Comparison of ENCODE assay signal across 8 mouse cellular contexts in the genomic region with DNA sequence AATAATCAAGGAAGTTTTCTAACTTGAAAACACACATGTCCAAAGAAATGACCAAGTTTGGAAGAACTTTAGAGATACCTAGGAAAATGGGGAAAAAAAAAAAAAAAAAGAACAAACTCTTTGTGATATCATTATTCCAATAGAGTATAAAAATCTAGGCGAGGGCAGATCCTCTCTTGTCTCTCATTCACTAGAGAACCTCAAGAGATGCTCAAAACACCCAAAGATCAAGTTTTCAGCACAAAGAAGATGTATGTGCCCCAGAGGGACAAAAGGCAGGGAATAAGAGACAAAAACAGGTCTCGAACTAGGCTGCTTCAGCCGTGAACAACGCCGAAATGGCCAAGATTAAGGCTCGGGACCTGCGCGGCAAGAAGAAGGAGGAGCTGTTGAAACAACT. TPM values are rescaled to one million over a fixed set of nuclear protein-coding genes. Genes with fewer than 3 reads are reported as not detected.
DNase-seq lines count a peak whose midpoint lies in the region; ATAC-seq and TF ChIP-seq lines count a peak whose summit lies in the region.

A gene (plus strand): TSS at position 301 of the 400 bp plus-strand sequence.

- intact Hi-C loops in left cerebral cortex, adult 2 months (cut with DNase I), result no loop called here
- intact Hi-C loops in left cerebral cortex, postnatal 25 days (cut with DNase I), result no loop called here

- WGBS in embryonic facial prominence, embryonic 14.5 days, result 92% methylated on average over 8 of the region's 8 CpGs
- WGBS in heart, embryonic 15.5 days, result 79% methylated on average over 8 of the region's 8 CpGs
- WGBS in neural tube, embryonic 12.5 days, result 88% methylated on average over 8 of the region's 8 CpGs

- no peak within 1 kb of the TSS for H3K4me2 ChIP-seq in embryonic facial prominence, embryonic 14.5 days (ENCODE audit: low read depth, low read length)
- no peak within 1 kb of the TSS for H3K4me2 ChIP-seq in heart, embryonic 15.5 days
- H3K4me2 ChIP-seq in neural tube, embryonic 12.5 days (replicated peaks), result no peak within 1 kb of the TSS

- H3K27ac ChIP-seq in left cerebral cortex, adult 2 months, result no peak within 1 kb of the TSS
- H3K27ac ChIP-seq in embryonic facial prominence, embryonic 14.5 days (replicated peaks; ENCODE audit: low read depth, low read length), result no peak within 1 kb of the TSS
- no peak within 1 kb of the TSS for H3K27ac ChIP-seq in heart, embryonic 15.5 days
- no peak within 1 kb of the TSS for H3K27ac ChIP-seq in neural tube, embryonic 12.5 days

- no peak for DNase-seq in left cerebral cortex, adult 2 months (ENCODE audit: extremely low spot score in 1 of 2, low spot score in 2 of 2)
- DNase-seq in left cerebral cortex, adult 9 months (ENCODE audit: low spot score in 2 of 2), result no peak
- DNase-seq in embryonic facial prominence, embryonic 14.5 days (ENCODE audit: low spot score), result no peak
- DNase-seq in left cerebral cortex, postnatal 25 days (ENCODE audit: low spot score in 2 of 2), result no peak
- no peak for DNase-seq in thymus, postnatal 25 days
- no peak for DNase-seq in frontal cortex, postnatal 25 days (ENCODE audit: low spot score in 2 of 2)

- ATAC-seq in embryonic facial prominence, embryonic 14.5 days (ENCODE audit: low read depth), result no peak
- no peak for ATAC-seq in heart, embryonic 15.5 days (replicated peaks; ENCODE audit: insufficient number of reproducible peaks, insufficient read depth, low FRiP score, low read depth)
- no peak for ATAC-seq in neural tube, embryonic 12.5 days (ENCODE audit: low FRiP score, low read depth)

- H3K9me3 ChIP-seq in embryonic facial prominence, embryonic 14.5 days (ENCODE audit: control insufficient read depth, low read length), result peaks cover 5% of the 10 kb centered on the region
- H3K9me3 ChIP-seq in heart, embryonic 15.5 days (replicated peaks), result no peaks in the 10 kb centered on the region
- no peaks in the 10 kb centered on the region for H3K9me3 ChIP-seq in neural tube, embryonic 12.5 days

- no peaks in the 10 kb centered on the region for H3K36me3 ChIP-seq in embryonic facial prominence, embryonic 14.5 days (ENCODE audit: control insufficient read depth, insufficient read depth, low read length)
- no peaks in the 10 kb centered on the region for H3K36me3 ChIP-seq in heart, embryonic 15.5 days
- no peaks in the 10 kb centered on the region for H3K36me3 ChIP-seq in neural tube, embryonic 12.5 days

- no peaks in the 10 kb centered on the region for H3K27me3 ChIP-seq in embryonic facial prominence, embryonic 14.5 days (replicated peaks; ENCODE audit: control insufficient read depth, insufficient read depth, low read length)
- H3K27me3 ChIP-seq in heart, embryonic 15.5 days, result no peaks in the 10 kb centered on the region
- H3K27me3 ChIP-seq in neural tube, embryonic 12.5 days (replicated peaks), result no peaks in the 10 kb centered on the region

- TF ChIP-seq CTCF in left cerebral cortex, adult 2 months (IDR thresholded peaks at IDR 0.05), result no peak

- H3K4me3 ChIP-seq in left cerebral cortex, adult 2 months, result no peak within 1 kb of the TSS
- no peak within 1 kb of the TSS for H3K4me3 ChIP-seq in embryonic facial prominence, embryonic 14.5 days (ENCODE audit: low read depth, low read length)
- no peak within 1 kb of the TSS for H3K4me3 ChIP-seq in heart, embryonic 15.5 days
- H3K4me3 ChIP-seq in neural tube, embryonic 12.5 days, result no peak within 1 kb of the TSS

- H3K9ac ChIP-seq in embryonic facial prominence, embryonic 14.5 days (ENCODE audit: low read depth, low read length), result no peak within 1 kb of the TSS
- H3K9ac ChIP-seq in heart, embryonic 15.5 days, result no peak within 1 kb of the TSS
- no peak within 1 kb of the TSS for H3K9ac ChIP-seq in neural tube, embryonic 12.5 days

- H3K4me1 ChIP-seq in embryonic facial prominence, embryonic 14.5 days (ENCODE audit: control insufficient read depth, insufficient read depth, low read length), result no peaks in the 10 kb centered on the region
- H3K4me1 ChIP-seq in heart, embryonic 15.5 days (replicated peaks), result no peaks in the 10 kb centered on the region
- H3K4me1 ChIP-seq in neural tube, embryonic 12.5 days, result no peaks in the 10 kb centered on the region

RNA-seq across cellular contexts. Expression of the gene that starts here (rescaled TPM):
- 100 to 1,000 TPM; 298 to 346 TPM for total RNA-seq in left cerebral cortex, adult 2 months (2021)
- polyA plus RNA-seq in embryonic facial prominence, embryonic 14.5 days (2014; fragmentation: Nextera tagmentation; extraction: Ambion mirVana), result 919 and 956 TPM in 2 replicates
- polyA plus RNA-seq in heart, embryonic 15.5 days (2015; fragmentation: Nextera tagmentation; extraction: Ambion mirVana), result 485 and 487 TPM in 2 replicates
- total RNA-seq in left cerebral cortex, postnatal 25 days (2021), result 100 to 1,000 TPM; 278 to 291 TPM
- polyA plus RNA-seq in neural tube, embryonic 12.5 days (2016; fragmentation: Nextera tagmentation; extraction: Ambion mirVana), result 628 and 657 TPM in 2 replicates
